Mouse (Mus musculus): Measurements from ENCODE around the gene Tnfrsf4.

Tnfrsf4 gene

GRCm38 (mm10) chr4:156013637-156014036, at the start of gene Tnfrsf4:
TSS of gene Tnfrsf4 (plus strand) at chr4:156013843.
- peak; percentile 40 for DNase-seq (ENCODE audit: low read depth, low spot score)

GRCm38 (mm10) chr4:155964396-155964795, 49.2 kb upstream of the Tnfrsf4 start:
- DNase-seq (ENCODE audit: low read depth, low spot score) = no peak

GRCm38 (mm10) chr4:155969043-155969653, 44.5 kb upstream of the Tnfrsf4 start:
- DNase-seq (ENCODE audit: low read depth, low spot score) = no peak

- DNase-seq (ENCODE audit: low read depth, low spot score) = no peak
Observed at GRCm38 (mm10) chr4:155970286-155970685, 43.4 kb upstream of the Tnfrsf4 start.

GRCm38 (mm10) chr4:155972651-155973050, 41.0 kb upstream of the Tnfrsf4 start:
- DNase-seq (ENCODE audit: low read depth, low spot score) = no peak

- no peak for DNase-seq (ENCODE audit: low read depth, low spot score)
Observed at GRCm38 (mm10) chr4:155973239-155973638, 40.4 kb upstream of the Tnfrsf4 start.

- no peak for DNase-seq (ENCODE audit: low read depth, low spot score)
Observed at GRCm38 (mm10) chr4:155981436-155982082, 32.1 kb upstream of the Tnfrsf4 start.

GRCm38 (mm10) chr4:155983788-155984187, 29.9 kb upstream of the Tnfrsf4 start:
- peak; percentile 83 for DNase-seq (ENCODE audit: low read depth, low spot score)

- DNase-seq (ENCODE audit: low read depth, low spot score) = peak; percentile 66
Observed at GRCm38 (mm10) chr4:155991211-155991907, 22.3 kb upstream of the Tnfrsf4 start.

- DNase-seq (ENCODE audit: low read depth, low spot score) = no peak
Observed at GRCm38 (mm10) chr4:155991908-155992230, 21.8 kb upstream of the Tnfrsf4 start.

GRCm38 (mm10) chr4:155992241-155992905, 21.3 kb upstream of the Tnfrsf4 start, which contains the start of the genes B3galt6 and Sdf4:
TSS of gene B3galt6 (minus strand) at chr4:155992649.
TSS of gene Sdf4 (plus strand) at chr4:155992872.
- DNase-seq (ENCODE audit: low read depth, low spot score) = peak; percentile 82

- peak; percentile 94 for DNase-seq (ENCODE audit: low read depth, low spot score)
Observed at GRCm38 (mm10) chr4:155992906-155993547, 20.6 kb upstream of the Tnfrsf4 start.

- no peak for DNase-seq (ENCODE audit: low read depth, low spot score)
Observed at GRCm38 (mm10) chr4:155993606-155994005, 20.0 kb upstream of the Tnfrsf4 start.

GRCm38 (mm10) chr4:156004109-156004508, 9.5 kb upstream of the Tnfrsf4 start:
- DNase-seq (ENCODE audit: low read depth, low spot score) = no peak

GRCm38 (mm10) chr4:156008369-156008768, 5.3 kb upstream of the Tnfrsf4 start:
- DNase-seq (ENCODE audit: low read depth, low spot score) = no peak

- DNase-seq (ENCODE audit: low read depth, low spot score) = no peak
Observed at GRCm38 (mm10) chr4:156014436-156014835, 793 bp downstream of the Tnfrsf4 start.

GRCm38 (mm10) chr4:156019771-156020170, 6.1 kb downstream of the Tnfrsf4 start:
- no peak for DNase-seq (ENCODE audit: low read depth, low spot score)

GRCm38 (mm10) chr4:156021381-156021780, 7.7 kb downstream of the Tnfrsf4 start:
- DNase-seq (ENCODE audit: low read depth, low spot score) = no peak

GRCm38 (mm10) chr4:156021942-156022419, 8.3 kb downstream of the Tnfrsf4 start:
- no peak for DNase-seq (ENCODE audit: low read depth, low spot score)

- DNase-seq (ENCODE audit: low read depth, low spot score) = no peak
Observed at GRCm38 (mm10) chr4:156023520-156023919, 9.9 kb downstream of the Tnfrsf4 start.

- no peak for DNase-seq (ENCODE audit: low read depth, low spot score)
Observed at GRCm38 (mm10) chr4:156024184-156024583, 10.5 kb downstream of the Tnfrsf4 start.

- no peak for DNase-seq (ENCODE audit: low read depth, low spot score)
Observed at GRCm38 (mm10) chr4:156026013-156026412, 12.4 kb downstream of the Tnfrsf4 start, which contains the start of gene Tnfrsf18. TSS of gene Tnfrsf18 (plus strand) at chr4:156026164.
